Mouse (Mus musculus): ENCODE results near the gene Hmg20a.

- TF ChIP-seq CTCF (IDR thresholded peaks at IDR 0.05; ENCODE audit: low read depth, low read length) (no peak), POLR2AphosphoS5 (IDR thresholded peaks at IDR 0.05; ENCODE audit: insufficient replicate concordance, low read depth, low read length) (no peak), GATA2 (IDR thresholded peaks at IDR 0.05; ENCODE audit: borderline replicate concordance, low read depth, low read length) (no peak)
Observed at GRCm38 (mm10) chr9:56505083-56505792, 86.8 kb downstream of the Hmg20a start.
